Mouse (Mus musculus) heart, adult 2 months (tissue): ENCODE data around the gene Atad3a.

Experiments
- CTCF ChIP-seq: fragments of 200-600 bp; IDR thresholded peaks from 2 replicates; pipeline ENCODE4 v1.8.1; 2022; ENCODE audit warnings: antibody characterized with exemption, mild to moderate bottlenecking, moderate library complexity
- EP300 ChIP-seq: fragments of 200-500 bp; IDR thresholded peaks from 2 replicates; pipeline ENCODE4 v1.6.1; 2011; ENCODE audit warnings: low read depth, low read length, control low read depth; ENCODE audit not compliant: insufficient read depth

- TF ChIP-seq EP300, result no peak
- TF ChIP-seq CTCF, result no peak
These were observed 1.5 kb upstream of the Atad3a start for GRCm38 (mm10) chr4:155762357-155762756.
